Mouse (Mus musculus): ENCODE measurements around the gene Brpf1.

Brpf1 gene

DNA sequence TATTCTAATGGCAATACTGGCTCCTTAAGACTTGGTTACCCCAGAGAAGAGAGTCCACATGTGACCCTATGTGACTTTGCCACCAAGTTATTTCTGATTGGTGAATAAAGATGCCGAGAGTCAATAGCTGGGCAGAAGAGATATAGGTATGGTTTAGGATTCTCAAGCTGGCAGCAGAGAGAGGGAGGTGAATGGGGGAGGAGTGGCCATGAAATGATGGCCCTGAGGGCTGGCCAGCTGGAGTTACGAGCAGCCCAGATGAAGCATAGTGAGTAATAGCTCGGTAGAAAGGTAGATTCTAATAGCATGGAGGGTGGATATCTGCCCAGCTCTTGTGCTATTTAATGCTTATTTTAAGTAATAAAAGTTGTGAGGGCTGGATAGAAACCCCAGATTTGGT, 45.9 kb downstream of the Brpf1 start:
- DNase-seq (ENCODE audit: extremely low spot score, low spot score), result no peak

DNA sequence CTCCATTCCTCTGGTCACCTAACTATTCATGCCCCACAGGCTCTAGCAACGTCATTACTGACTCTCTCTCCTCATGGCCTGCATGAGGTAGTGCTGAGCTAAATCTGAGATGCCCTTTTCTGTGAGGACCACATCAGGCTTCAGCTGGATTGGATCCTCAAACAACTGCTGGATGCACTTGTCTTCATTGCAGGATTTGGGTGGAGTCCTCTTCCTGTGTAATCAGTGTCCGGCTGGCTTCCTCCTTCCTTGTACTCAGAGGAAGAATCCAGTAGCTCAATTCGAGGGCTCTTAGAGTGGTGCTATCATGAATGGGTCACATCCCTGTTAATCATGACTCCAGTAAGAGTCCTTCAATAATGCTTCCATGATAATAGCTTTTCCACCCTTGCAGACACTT, 46.8 kb downstream of the Brpf1 start:
- DNase-seq (ENCODE audit: extremely low spot score, low spot score), result no peak

DNA sequence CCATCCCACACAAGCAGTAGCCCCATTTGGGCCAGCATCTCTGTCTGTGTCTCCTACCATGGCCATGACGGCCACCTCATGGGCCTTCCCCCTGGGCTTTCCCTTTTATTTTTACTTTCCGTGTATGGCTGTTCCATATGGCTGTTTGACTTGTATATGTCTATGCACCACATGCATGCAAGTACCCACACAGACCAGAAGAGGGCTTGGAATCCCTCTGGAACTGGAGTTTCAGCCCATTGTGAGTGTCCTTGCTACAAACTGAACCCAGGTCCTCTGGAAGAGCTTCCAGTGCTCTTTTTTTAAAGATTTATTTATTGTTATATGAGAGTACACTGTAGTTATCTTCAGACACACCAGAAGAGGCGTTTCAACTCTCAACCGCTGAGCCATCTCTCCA, 54.5 kb downstream of the Brpf1 start:
- no peak for DNase-seq (ENCODE audit: extremely low spot score, low spot score)

DNA sequence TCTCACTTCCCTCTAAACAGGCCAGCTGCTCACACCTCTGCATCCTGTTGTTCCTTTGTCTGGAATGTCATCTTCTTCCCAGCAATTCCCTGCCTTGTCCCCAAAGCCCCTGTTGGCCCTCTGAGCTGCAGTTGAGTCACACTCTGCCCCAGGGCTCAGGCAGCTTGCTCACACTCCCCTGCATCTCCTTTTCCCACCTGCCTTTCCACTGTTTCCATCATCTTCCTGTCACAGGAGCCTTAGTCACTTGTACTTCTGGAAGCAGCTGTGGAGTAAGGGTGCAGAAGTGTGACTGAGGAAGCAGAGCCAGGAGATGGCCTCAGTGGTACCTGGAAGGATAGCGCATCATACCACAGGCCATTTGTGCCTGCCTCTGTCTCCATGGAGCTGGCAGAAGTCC, 55.3 kb downstream of the Brpf1 start:
- no peak for DNase-seq (ENCODE audit: extremely low spot score, low spot score)

DNA sequence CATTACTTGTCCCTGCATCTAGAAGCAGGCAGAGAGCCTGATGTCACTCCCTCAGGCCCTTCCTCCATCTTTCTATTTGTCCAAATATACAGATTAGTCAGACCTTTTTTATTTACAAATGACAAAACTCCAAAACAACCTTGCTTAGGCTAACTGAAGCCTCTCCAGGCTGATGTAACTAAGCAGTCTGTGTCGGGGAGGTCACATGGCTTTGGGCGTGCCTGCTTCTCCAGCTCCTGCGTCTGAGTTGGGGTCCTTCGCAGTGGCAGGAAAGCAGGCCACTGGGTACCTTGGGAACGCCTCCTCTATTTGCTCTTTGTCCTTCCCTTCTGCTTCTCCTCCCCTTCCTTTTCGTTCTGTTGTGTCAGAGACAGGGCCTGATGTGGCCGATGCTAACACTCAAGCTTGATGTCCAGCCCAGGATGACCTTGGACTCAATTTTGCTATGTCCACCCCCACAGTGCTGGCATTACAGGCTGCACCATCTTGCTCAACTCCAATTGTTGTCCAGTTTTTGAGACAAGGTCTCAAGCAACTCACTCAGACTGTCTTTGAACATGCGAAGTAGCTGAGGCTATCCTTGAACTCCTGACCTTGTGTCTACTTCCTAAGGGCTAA, 57.7 kb downstream of the Brpf1 start:
- DNase-seq (ENCODE audit: extremely low spot score, low spot score), result no peak

DNA sequence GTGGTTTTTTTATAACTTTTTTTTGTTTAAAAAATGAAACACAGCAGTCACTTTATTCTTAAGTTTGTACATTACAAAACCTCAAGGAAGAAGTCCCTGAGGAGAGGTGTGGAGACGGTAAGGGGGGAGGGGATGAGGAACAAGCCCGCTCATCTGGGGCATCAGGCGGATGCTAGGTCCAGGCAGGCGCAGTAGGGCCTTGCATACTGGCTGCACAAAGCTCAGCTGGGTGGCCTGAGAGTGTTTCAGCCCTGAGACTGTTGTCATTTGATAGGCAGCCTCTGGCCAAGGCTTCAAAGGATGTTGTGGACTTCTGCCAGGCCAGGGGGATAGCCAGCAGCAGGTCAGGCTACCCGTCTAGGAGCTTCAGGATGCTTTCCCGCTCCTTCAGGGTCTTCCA, 59.7 kb downstream of the Brpf1 start:
- DNase-seq (ENCODE audit: extremely low spot score, low spot score), result no peak

DNA sequence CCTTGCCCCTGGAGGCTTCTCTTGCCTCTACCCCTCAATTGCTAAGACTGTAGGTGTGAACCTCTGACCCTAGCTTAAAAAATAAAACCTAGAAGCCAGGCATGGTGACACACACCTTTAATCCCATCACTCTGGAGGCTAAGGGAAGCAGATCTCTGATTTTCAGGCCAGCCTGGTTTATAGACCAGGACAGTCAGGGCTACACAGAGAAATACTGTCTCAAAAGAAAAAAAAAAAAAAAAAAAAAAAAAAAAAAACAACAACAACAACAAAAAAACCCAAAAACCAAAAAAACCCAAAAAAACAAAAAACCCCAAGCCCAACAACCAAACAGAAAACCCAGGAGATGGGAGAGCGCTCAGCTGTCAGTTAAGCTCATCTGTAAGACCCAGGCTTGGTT, 60.6 kb downstream of the Brpf1 start:
- DNase-seq (ENCODE audit: extremely low spot score, low spot score), result no peak

DNA sequence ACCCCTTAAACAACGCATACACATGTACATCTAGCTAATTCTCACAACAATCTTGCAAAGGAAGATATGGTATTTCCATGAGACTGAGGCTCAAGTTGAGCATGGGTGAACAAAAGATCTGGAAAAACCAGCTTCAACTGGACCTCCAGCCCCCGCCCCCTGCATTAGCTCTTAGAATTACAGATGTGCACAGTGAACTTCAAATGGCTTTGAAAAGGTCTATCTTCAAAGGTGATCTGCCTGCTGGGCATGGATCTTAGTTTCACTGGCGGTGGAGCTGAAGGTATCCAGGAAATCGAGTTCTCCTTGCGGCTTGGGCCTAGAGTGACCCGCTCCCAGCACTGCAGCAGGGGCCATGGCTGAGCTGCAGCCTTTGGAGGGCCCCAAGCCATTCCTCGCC, 61.2 kb downstream of the Brpf1 start:
- no peak for DNase-seq (ENCODE audit: extremely low spot score, low spot score)

DNA sequence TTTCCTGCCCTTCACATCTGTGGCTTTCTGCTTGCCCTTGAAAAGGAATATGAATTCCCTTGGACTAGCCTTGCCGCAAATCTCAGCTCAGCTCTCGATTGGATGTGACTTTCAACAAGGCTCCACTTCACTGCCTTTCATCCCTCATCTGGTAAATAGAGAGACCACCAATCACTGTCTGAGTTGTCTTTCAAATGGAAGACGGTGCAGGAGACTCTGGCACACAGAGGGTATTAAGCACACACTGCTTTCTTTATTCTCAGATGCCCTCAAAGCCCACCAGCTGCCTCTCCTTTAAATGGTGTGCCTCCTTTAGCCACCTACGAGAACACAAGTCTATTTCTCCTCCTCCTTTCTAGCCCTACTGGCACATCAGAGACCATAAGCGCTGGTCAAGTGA, 61.6 kb downstream of the Brpf1 start:
- DNase-seq (ENCODE audit: extremely low spot score, low spot score), result no peak

DNA sequence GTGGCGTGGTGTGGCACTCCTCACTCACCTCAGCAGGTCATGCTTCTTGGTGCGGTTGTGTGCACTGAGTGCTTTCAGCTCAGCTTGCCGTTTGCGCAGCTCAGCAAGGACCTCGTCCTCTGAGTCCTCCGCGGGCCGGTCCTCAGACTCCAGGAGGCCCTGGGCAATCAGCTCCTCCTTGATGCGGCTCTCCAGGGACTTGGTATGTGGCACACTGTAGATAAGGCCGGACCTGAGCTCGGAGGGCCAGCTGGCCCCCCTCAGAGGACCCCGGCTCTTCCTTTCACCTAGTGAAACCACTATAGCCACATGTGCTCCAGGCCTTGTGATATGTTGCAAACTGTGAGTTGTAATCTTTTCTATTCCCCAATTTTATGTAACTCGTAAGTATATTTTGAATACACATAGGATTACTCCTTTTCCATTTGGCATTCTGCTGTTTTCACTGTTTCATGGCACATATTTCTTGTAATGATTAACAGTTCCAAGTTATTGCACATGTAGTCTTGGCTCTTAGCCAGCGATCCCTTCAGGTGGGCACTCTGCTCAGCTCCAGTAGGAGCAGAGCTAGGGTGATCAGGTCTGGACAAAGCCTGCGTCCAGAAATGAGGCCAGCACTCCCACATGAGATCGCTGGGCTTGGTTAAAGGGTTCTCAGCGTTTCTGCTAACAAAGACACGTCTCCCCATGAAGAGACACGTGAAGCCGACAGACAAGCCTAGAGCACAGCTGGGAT, 63.4 kb downstream of the Brpf1 start:
- DNase-seq (ENCODE audit: extremely low spot score, low spot score), result no peak

DNA sequence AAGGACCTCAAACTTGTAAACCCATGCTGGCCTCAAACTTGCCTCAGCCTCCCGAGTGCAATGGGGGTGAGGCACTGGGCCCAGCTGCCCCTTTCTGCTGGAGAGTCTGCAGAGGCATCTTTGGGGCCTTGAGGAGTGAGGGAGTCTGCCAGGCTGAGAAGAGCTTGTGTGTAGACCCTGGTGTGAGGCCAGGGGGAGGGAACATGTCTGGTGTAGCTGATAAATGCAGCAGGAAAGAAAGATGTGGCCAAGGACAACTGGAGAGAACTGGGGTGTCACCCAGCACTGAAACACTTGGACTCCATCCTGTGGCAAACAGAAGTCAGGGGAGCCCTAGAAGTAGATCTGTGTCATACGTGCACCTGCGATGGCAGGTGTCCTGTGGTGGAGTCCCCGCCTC, 66.6 kb downstream of the Brpf1 start:
- DNase-seq (ENCODE audit: extremely low spot score, low spot score), result no peak

All from neural tube, embryonic 10.5 days (tissue).